19 mouse cellular contexts compared by ENCODE assay signal in genomic region chr7:109963707-109964106, GRCm38 (mm10). TPM values are rescaled to one million over a fixed set of nuclear protein-coding genes. Genes with fewer than 3 reads are reported as not detected.
DNase-seq lines count a peak whose midpoint lies in the region; ATAC-seq and TF ChIP-seq lines count a peak whose summit lies in the region.
"Had no signal": no experiment of that assay in that cellular context is flagged by ENCODE, and none has a peak within 500 bp of the region (broad histone marks: within the 10 kb centered on the region; RNA-seq: fewer than 3 reads in every experiment).

No protein-coding gene starts in this region.

- H3K36me3 ChIP-seq in forebrain, postnatal 0 days (ENCODE audit: insufficient read depth) = no peaks in the 10 kb centered on the region
- H3K36me3 ChIP-seq in forebrain, embryonic 10.5 days (replicated peaks) = no peaks in the 10 kb centered on the region
- H3K36me3 ChIP-seq in E14TG2a.4 (ENCODE audit: insufficient read depth, low read length) = no peaks in the 10 kb centered on the region
- H3K36me3 ChIP-seq: heart, embryonic 10.5 days; limb, embryonic 15.5 days; lung, embryonic 15.5 days; midbrain, embryonic 12.5 days; neural tube, embryonic 13.5 days had no signal

- H3K27ac ChIP-seq in forebrain, postnatal 0 days (ENCODE audit: low read depth, low read length) = no peak overlapping the region
- H3K27ac ChIP-seq in forebrain, embryonic 10.5 days = no peak overlapping the region
- H3K27ac ChIP-seq in left cerebral cortex, adult 2 months = no peak overlapping the region
- H3K27ac ChIP-seq: heart, embryonic 10.5 days; lung, embryonic 15.5 days; midbrain, embryonic 12.5 days; neural tube, embryonic 13.5 days had no signal

- H3K4me1 ChIP-seq in forebrain, postnatal 0 days (ENCODE audit: insufficient read depth) = peaks cover 15% of the 10 kb centered on the region
- peaks cover 15% of the 10 kb centered on the region for H3K4me1 ChIP-seq in forebrain, embryonic 10.5 days
- peaks cover 16% of the 10 kb centered on the region for H3K4me1 ChIP-seq in E14TG2a.4 (replicated peaks; ENCODE audit: low read depth, low read length)

- intact Hi-C loops in left cerebral cortex, adult 2 months (cut with DNase I) = no loop called here
- intact Hi-C loops in left cerebral cortex, postnatal 4 days (cut with DNase I) = no loop called here

- TF ChIP-seq CTCF in forebrain, postnatal 0 days (IDR thresholded peaks at IDR 0.05; ENCODE audit: low read depth) = peak; percentile 28; the same call in 1 of the 2 replicates
- peak; percentile 22 for TF ChIP-seq CTCF in left cerebral cortex, adult 2 months (IDR thresholded peaks at IDR 0.05)
- peak; percentile 60 for TF ChIP-seq CTCF in E14TG2a.4 (conservative IDR thresholded peaks at IDR 0.05; ENCODE audit: low read length)

- no peaks in the 10 kb centered on the region for H3K9me3 ChIP-seq in forebrain, postnatal 0 days (ENCODE audit: low read length)
- H3K9me3 ChIP-seq in forebrain, embryonic 10.5 days = no peaks in the 10 kb centered on the region
- no peaks in the 10 kb centered on the region for H3K9me3 ChIP-seq in E14TG2a.4 (ENCODE audit: low read length)
- H3K9me3 ChIP-seq: heart, embryonic 10.5 days; limb, embryonic 15.5 days; lung, embryonic 15.5 days; midbrain, embryonic 12.5 days; neural tube, embryonic 13.5 days had no signal

- H3K27me3 ChIP-seq in forebrain, postnatal 0 days (ENCODE audit: insufficient read depth, low read length) = no peaks in the 10 kb centered on the region
- peaks cover 11% of the 10 kb centered on the region for H3K27me3 ChIP-seq in forebrain, embryonic 10.5 days (ENCODE audit: poor library complexity, severe bottlenecking)
- peaks cover 32% of the 10 kb centered on the region for H3K27me3 ChIP-seq in E14TG2a.4 (ENCODE audit: insufficient read depth, low read length)
- H3K27me3 ChIP-seq: limb, embryonic 15.5 days; lung, embryonic 15.5 days; midbrain, embryonic 12.5 days; neural tube, embryonic 13.5 days had no signal

- no peak overlapping the region for H3K4me2 ChIP-seq in forebrain, postnatal 0 days (ENCODE audit: low read depth)
- H3K4me2 ChIP-seq: limb, embryonic 15.5 days; lung, embryonic 15.5 days; midbrain, embryonic 12.5 days; neural tube, embryonic 13.5 days had no signal

- 96% methylated on average over 4 of the region's 4 CpGs for WGBS in forebrain, postnatal 0 days
- WGBS in forebrain, embryonic 10.5 days = 91% methylated on average over 4 of the region's 4 CpGs

- H3K9ac ChIP-seq in forebrain, postnatal 0 days = no peak overlapping the region
- H3K9ac ChIP-seq: limb, embryonic 15.5 days; lung, embryonic 15.5 days; midbrain, embryonic 12.5 days; neural tube, embryonic 13.5 days had no signal

- no peak for DNase-seq in forebrain, postnatal 0 days
- no peak for DNase-seq in forebrain, embryonic 10.5 days (ENCODE audit: extremely low spot score, low spot score)
- DNase-seq in left cerebral cortex, adult 2 months (ENCODE audit: extremely low spot score in 1 of 2, low spot score in 2 of 2) = no peak
- no peak for DNase-seq in left cerebral cortex, postnatal 4 days
- DNase-seq in WW6 (ENCODE audit: low read depth, low spot score) = peak; percentile 47
- no peak for DNase-seq in frontal cortex, postnatal 25 days (ENCODE audit: low spot score in 2 of 2)
- DNase-seq: cerebellum, adult 18-20 months; cerebellum, postnatal 36 days; gastrocnemius, postnatal 14 days; heart, postnatal 10 days; kidney, adult 8-10 months; thymus, postnatal 36 days had no signal

- ATAC-seq in forebrain, postnatal 0 days = no peak
- ATAC-seq in monocyte, adult 5-6 weeks (replicated peaks; ENCODE audit: insufficient number of reproducible peaks, low FRiP score, low TSS enrichment, poor library complexity, severe bottlenecking) = no peak

- H3K4me3 ChIP-seq in forebrain, postnatal 0 days (ENCODE audit: low read depth, low read length) = no peak overlapping the region
- H3K4me3 ChIP-seq in forebrain, embryonic 10.5 days = no peak overlapping the region
- H3K4me3 ChIP-seq in left cerebral cortex, adult 2 months = no peak overlapping the region
- H3K4me3 ChIP-seq in E14TG2a.4 (replicated peaks; ENCODE audit: low read length) = no peak overlapping the region
- H3K4me3 ChIP-seq: heart, embryonic 10.5 days; limb, embryonic 15.5 days; lung, embryonic 15.5 days; midbrain, embryonic 12.5 days; neural tube, embryonic 13.5 days had no signal

RNA-seq across cellular contexts. Expression of gene Dennd5a, which starts 3.4 kb away (rescaled TPM):
- total RNA-seq in forebrain, postnatal 0 days (2014; rRNA removed) = 144 and 156 TPM in 2 replicates
- 24.0 and 28.0 TPM in 2 replicates for polyA plus RNA-seq in forebrain, postnatal 0 days (2015; fragmentation: Nextera tagmentation; extraction: Ambion mirVana)
- polyA plus RNA-seq in forebrain, embryonic 10.5 days (2016; fragmentation: Nextera tagmentation; extraction: Ambion mirVana) = 29.4 and 29.7 TPM in 2 replicates
- total RNA-seq in left cerebral cortex, adult 2 months (2021) = 100 to 1,000 TPM; 214 to 225 TPM
- total RNA-seq in left cerebral cortex, postnatal 4 days (2021) = 100 to 1,000 TPM; 123 to 135 TPM
- total RNA-seq in monocyte, adult 5-6 weeks (2017) = 139 to 184 TPM (median 162 TPM) in 3 replicates

RNA-seq across cellular contexts. Expression of gene Tmem41b, which starts 23.0 kb away (rescaled TPM):
- total RNA-seq in forebrain, postnatal 0 days (2014; rRNA removed) = 48.6 and 63.2 TPM in 2 replicates
- polyA plus RNA-seq in forebrain, postnatal 0 days (2015; fragmentation: Nextera tagmentation; extraction: Ambion mirVana) = 38.6 and 46.4 TPM in 2 replicates
- polyA plus RNA-seq in forebrain, embryonic 10.5 days (2016; fragmentation: Nextera tagmentation; extraction: Ambion mirVana) = 66.1 and 71.6 TPM in 2 replicates
- 10 to 100 TPM; 44.7 to 49.9 TPM for total RNA-seq in left cerebral cortex, adult 2 months (2021)
- 10 to 100 TPM; 46.2 to 48.3 TPM for total RNA-seq in left cerebral cortex, postnatal 4 days (2021)
- total RNA-seq in monocyte, adult 5-6 weeks (2017) = 27.4 to 52.0 TPM (median 38.2 TPM) in 3 replicates

RNA-seq across cellular contexts. Expression of gene Ipo7, which starts 54.4 kb away (rescaled TPM):
- 88.0 and 97.9 TPM in 2 replicates for total RNA-seq in forebrain, postnatal 0 days (2014; rRNA removed)
- polyA plus RNA-seq in forebrain, postnatal 0 days (2015; fragmentation: Nextera tagmentation; extraction: Ambion mirVana) = 21.7 and 26.5 TPM in 2 replicates
- polyA plus RNA-seq in forebrain, embryonic 10.5 days (2016; fragmentation: Nextera tagmentation; extraction: Ambion mirVana) = 62.7 and 65.9 TPM in 2 replicates
- 100 to 1,000 TPM in 1 of 2 experiments, 10 to 100 TPM in 1; 97.9 to 105 TPM for total RNA-seq in left cerebral cortex, adult 2 months (2021)
- total RNA-seq in left cerebral cortex, postnatal 4 days (2021) = 100 to 1,000 TPM in 1 of 2 experiments, 10 to 100 TPM in 1; 97.1 to 104 TPM
- 130 to 147 TPM (median 136 TPM) in 3 replicates for total RNA-seq in monocyte, adult 5-6 weeks (2017)
